Mouse (Mus musculus): ENCODE measurements at regions not wholly inside any gene's neighbourhood (a gene's known extent, or its start where the extent isn't known, plus 50 kb on each side); places are given as distances from the start of the nearest gene placed in this dataset.

DNA sequence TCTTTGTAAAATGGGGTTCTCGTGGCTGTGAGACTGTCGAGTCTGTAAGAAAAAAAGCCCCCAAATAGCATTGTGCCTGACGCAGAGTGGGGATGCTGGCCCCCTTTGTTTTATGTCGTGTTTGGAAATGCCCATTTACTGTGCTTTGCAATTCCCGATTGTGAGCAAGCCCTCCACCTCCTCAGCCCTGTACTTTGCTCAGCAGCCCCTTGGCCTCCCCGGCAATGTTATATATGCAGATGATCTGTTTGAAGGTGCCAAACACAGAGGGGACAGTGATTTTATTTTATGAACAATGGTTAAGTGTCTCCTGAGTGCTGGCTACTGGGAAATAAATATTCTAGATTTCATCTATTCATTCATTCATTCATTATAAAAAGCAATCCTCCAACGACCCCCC lies 477.6 kb downstream of the Prss52 start:
- TF ChIP-seq POLR2A (IDR thresholded peaks at IDR 0.05; ENCODE audit: control insufficient read depth in 1 of 2, insufficient read depth in 1 of 2, low read depth in 1 of 2, low read length in 2 of 2, poor library complexity in 1 of 2): no peak
- no peak for TF ChIP-seq MXI1 (IDR thresholded peaks at IDR 0.05; ENCODE audit: low read depth, low read length)
- TF ChIP-seq CHD2 (IDR thresholded peaks at IDR 0.05; ENCODE audit: low read length): no peak
- no peak for TF ChIP-seq BHLHE40 (IDR thresholded peaks at IDR 0.05; ENCODE audit: borderline replicate concordance, low read depth, low read length)
- TF ChIP-seq CTCF (IDR thresholded peaks at IDR 0.05 in 2 of 3, conservative IDR thresholded peaks at IDR 0.05 in 1 of 3; ENCODE audit: control insufficient read depth in 1 of 3, insufficient read depth in 1 of 3, low read depth in 2 of 3, low read length in 3 of 3, poor library complexity in 1 of 3, severe bottlenecking in 1 of 3): no peak
- TF ChIP-seq ZNF384 (IDR thresholded peaks at IDR 0.05; ENCODE audit: low read depth, low read length): no peak
- no peak for TF ChIP-seq EP300 (IDR thresholded peaks at IDR 0.05; ENCODE audit: low read depth in 1 of 2, low read length in 2 of 2)
- TF ChIP-seq ELF1 (IDR thresholded peaks at IDR 0.05; ENCODE audit: low read depth, low read length): no peak
- TF ChIP-seq HCFC1 (IDR thresholded peaks at IDR 0.05; ENCODE audit: low read depth, low read length): no peak
